Mouse (Mus musculus) ES-E14 (cell line): ENCODE measurements around the gene Cyb5r1. TPM values are rescaled to one million over a fixed set of nuclear protein-coding genes. Genes with fewer than 3 reads are reported as not detected.

Source experiments
- DNase-seq: peaks from one replicate; pipeline ENCODE4 v3.0.0-alpha.2; 2013; ENCODE audit warnings: low read depth, low spot score
- H3K27ac ChIP-seq: 2 replicates; pipeline ENCODE4 v1.5.1; 2012; ENCODE audit warnings: low read depth, mild to moderate bottlenecking, low read length, moderate library complexity, mixed read lengths; ENCODE audit not compliant: poor library complexity, insufficient read depth, severe bottlenecking
- H3K36me3 ChIP-seq: 2 replicates; pipeline ENCODE4 v1.6.1; 2012; ENCODE audit warnings: mild to moderate bottlenecking, low read length, moderate library complexity, mixed read lengths; ENCODE audit not compliant: control insufficient read depth, poor library complexity, insufficient read depth, severe bottlenecking
- H3K4me1 ChIP-seq, 2 experiments: fragments of 150-350 bp in 1 of 2; sonication (generic) in 1 of 2; 2 replicates each; pipeline ENCODE4 v1.6.1; 2012; ENCODE audit warnings: low read length in 2 of 2, mild to moderate bottlenecking in 1 of 2, mixed read lengths in 1 of 2; ENCODE audit not compliant: control insufficient read depth in 2 of 2, insufficient read depth in 2 of 2, poor library complexity in 1 of 2
- H3K4me3 ChIP-seq, 2 experiments: fragments of 150-350 bp in 1 of 2; sonication (generic) in 1 of 2; 2 replicates each; pipeline ENCODE4 v1.5.1; 2012; ENCODE audit warnings: low read length in 2 of 2, low read depth in 1 of 2, mild to moderate bottlenecking in 1 of 2, mixed read lengths in 1 of 2; ENCODE audit not compliant: insufficient read depth in 1 of 2, poor library complexity in 1 of 2, severe bottlenecking in 1 of 2
- H3K9ac ChIP-seq: 2 replicates; pipeline ENCODE4 v1.6.1; 2012; ENCODE audit warnings: low read depth, mild to moderate bottlenecking, low read length, mixed read lengths; ENCODE audit not compliant: poor library complexity, insufficient read depth, severe bottlenecking
- H3K9me3 ChIP-seq: fragments of 150-350 bp; sonication (generic); 2 replicates; pipeline ENCODE4 v1.6.1; 2012; ENCODE audit warnings: low read depth, mild to moderate bottlenecking, low read length; ENCODE audit not compliant: control insufficient read depth, insufficient read depth
- CHD2 ChIP-seq: IDR thresholded peaks from 2 replicates; pipeline ENCODE4 v1.6.1; 2014; ENCODE audit warnings: mild to moderate bottlenecking, low read depth, low read length, inconsistent platforms
- HCFC1 ChIP-seq: IDR thresholded peaks from 2 replicates; pipeline ENCODE4 v1.6.1; 2012; ENCODE audit warnings: low read length, inconsistent platforms, borderline replicate concordance; ENCODE audit not compliant: insufficient read depth
- MAFK ChIP-seq: IDR thresholded peaks from 2 replicates; pipeline ENCODE4 v1.6.1; 2014; ENCODE audit warnings: mild to moderate bottlenecking, low read depth, low read length, inconsistent platforms; ENCODE audit not compliant: insufficient read depth
- ZC3H11A ChIP-seq: IDR thresholded peaks from 2 replicates; pipeline ENCODE4 v1.6.1; 2012; ENCODE audit warnings: low read depth, mild to moderate bottlenecking, inconsistent platforms, low read length, borderline replicate concordance
- ZNF384 ChIP-seq: IDR thresholded peaks from 2 replicates; pipeline ENCODE4 v1.6.1; 2012; ENCODE audit warnings: low read depth, low read length, inconsistent platforms
- in situ Hi-C, 2 experiments: fragments of 600-800 bp; cut with MboI; formaldehyde crosslinking; loops; one replicate each; pipeline ENCODE4 v1.15.1; 2025; ENCODE audit warnings: low sequenced_read_pairs in 2 of 2, inconsistent platforms in 1 of 2; ENCODE audit not compliant: unreplicated experiment in 2 of 2
- total RNA-seq: library from RNA; depleted of rRNA; stranded (reverse); fragments of 300-350 nt; gene quantifications from 2 replicates; pipeline ENCODE4 v1.2.3, GENCODE M21; 2012; rRNA removed

Gene Cyb5r1
- total RNA-seq, result 186 and 305 TPM in 2 replicates

- in situ Hi-C loops, result no loop called here
- H3K9me3 ChIP-seq, result no peaks in the 10 kb centered on the region
- TF ChIP-seq CHD2 (peak; percentile 73), ZNF384 (peak; percentile 76), HCFC1 (no peak; the same call in 1 of the 2 replicates)
- DNase-seq, result peak; percentile 86
- peak within 1 kb of the TSS; percentile 94 for H3K27ac ChIP-seq
- H3K4me3 ChIP-seq, result peak within 1 kb of the TSS; percentile 78 to 83
- H3K36me3 ChIP-seq, result peaks cover 31% of the 10 kb centered on the region
- peaks cover 0 to 8% of the 10 kb centered on the region in 2 experiments; a peak in 1 of 4 replicates for H3K4me1 ChIP-seq
- H3K9ac ChIP-seq, result peak within 1 kb of the TSS; percentile 88
Observed at GRCm38 (mm10) chr1:134405509-134406413, at the start of gene Cyb5r1. Gene Cyb5r1 (plus strand): TSS chr1:134405559.

- TF ChIP-seq MAFK (no peak), CHD2 (no peak), HCFC1 (no peak), ZNF384 (no peak), ZC3H11A (no peak)
- Histone ChIP-seq H3K4me3 (no peak overlapping the region), H3K36me3 (peaks cover 33% of the 10 kb centered on the region), H3K9me3 (no peaks in the 10 kb centered on the region), H3K27ac (no peak overlapping the region), H3K4me1 (peaks cover 0 to 5% of the 10 kb centered on the region in 2 experiments; a peak in 1 of 4 replicates), H3K9ac (no peak overlapping the region)
- in situ Hi-C loops, result loop anchor here in 1 of 2 experiments (10.0 kb wide), 1 partner anchor 257 kb away; no protein-coding TSS in a partner anchor
- no peak for DNase-seq
Observed at GRCm38 (mm10) chr1:134357461-134357860, 47.9 kb upstream of the Cyb5r1 start.

- H3K9ac ChIP-seq, result peak overlapping the region; percentile 96
- in situ Hi-C loops, result no loop called here
- H3K4me3 ChIP-seq, result peak overlapping the region; percentile 92 to 93; a peak in 3 of 4 replicates
- DNase-seq, result no peak
- no peaks in the 10 kb centered on the region for H3K9me3 ChIP-seq
- no peak overlapping the region for H3K27ac ChIP-seq
- H3K4me1 ChIP-seq, result peaks cover 0 to 5% of the 10 kb centered on the region in 2 experiments; a peak in 1 of 4 replicates
- H3K36me3 ChIP-seq, result peaks cover 21% of the 10 kb centered on the region
- TF ChIP-seq ZC3H11A (no peak), CHD2 (no peak), HCFC1 (no peak), ZNF384 (no peak), MAFK (no peak)
Observed at GRCm38 (mm10) chr1:134360656-134361055, 44.7 kb upstream of the Cyb5r1 start.

GRCm38 (mm10) chr1:134361195-134361856 lies 44.0 kb upstream of the Cyb5r1 start:
- no peak for DNase-seq
- Histone ChIP-seq H3K9me3 (no peaks in the 10 kb centered on the region), H3K9ac (peak overlapping the region; percentile 96), H3K4me1 (peaks cover 0 to 5% of the 10 kb centered on the region in 2 experiments; a peak in 1 of 4 replicates), H3K27ac (peak overlapping the region; percentile 78), H3K36me3 (peaks cover 15% of the 10 kb centered on the region), H3K4me3 (peak overlapping the region; percentile 92 to 93)
- in situ Hi-C loops, result no loop called here
- TF ChIP-seq ZNF384 (no peak), CHD2 (no peak), MAFK (no peak), ZC3H11A (no peak), HCFC1 (no peak)
